Mouse (Mus musculus) spleen, adult 2 months (tissue): ENCODE data around the gene Npas3. TPM values are rescaled to one million over a fixed set of nuclear protein-coding genes. Genes with fewer than 3 reads are reported as not detected.
"Not testable (repeated sequence)": the region's sequence is repeated elsewhere in the genome, so short reads cannot be mapped to it uniquely, and the experiment has no call there.

Experiments
- DNase-seq, 2 experiments: peaks; one replicate each; pipeline versions ENCODE4 v3.0.0 to v3.0.0-alpha.2; 2012 to 2021; ENCODE audit warnings: low spot score in 2 of 2, low read depth in 1 of 2
- H3K27ac ChIP-seq: fragments of 200-500 bp; 2 replicates; pipeline ENCODE4 v1.5.1; 2012; ENCODE audit warnings: low read length, inconsistent platforms; ENCODE audit not compliant: insufficient read depth
- H3K27me3 ChIP-seq: fragments of 200-500 bp; 2 replicates; pipeline ENCODE4 v1.6.1; 2012; ENCODE audit warnings: mild to moderate bottlenecking, moderate library complexity, low read length, inconsistent platforms; ENCODE audit not compliant: control insufficient read depth, insufficient read depth
- H3K36me3 ChIP-seq: fragments of 200-500 bp; 2 replicates; pipeline ENCODE4 v1.6.1; 2012; ENCODE audit warnings: mild to moderate bottlenecking, low read length, inconsistent platforms; ENCODE audit not compliant: control insufficient read depth, insufficient read depth
- H3K4me1 ChIP-seq: fragments of 200-500 bp; 2 replicates; pipeline ENCODE4 v1.6.1; 2011; ENCODE audit warnings: inconsistent platforms; ENCODE audit not compliant: control insufficient read depth, insufficient read depth, insufficient read length
- H3K4me3 ChIP-seq: fragments of 200-500 bp; 2 replicates; pipeline ENCODE4 v1.5.1; 2011; ENCODE audit warnings: mild to moderate bottlenecking, inconsistent platforms; ENCODE audit not compliant: insufficient read depth, insufficient read length; ENCODE audit errors: extremely low read depth
- CTCF ChIP-seq: fragments of 200-500 bp; IDR thresholded peaks from 2 replicates; pipeline ENCODE4 v1.5.1; 2011; ENCODE audit warnings: mild to moderate bottlenecking, inconsistent platforms; ENCODE audit not compliant: insufficient read depth, insufficient read length, insufficient replicate concordance; ENCODE audit errors: extremely low read depth
- POLR2A ChIP-seq: fragments of 200-500 bp; IDR thresholded peaks from 2 replicates; pipeline ENCODE4 v1.6.1; 2011; ENCODE audit warnings: low read depth, low read length, inconsistent platforms
- WGBS: fragments of 180-500 bp; shearing (Covaris S2); methylation state at CpG from one replicate; pipeline ENCODE4 v1.1.7; 2018; 5-methylcytosine and 5-hydroxymethylcytosine counted together
- polyA plus RNA-seq: library from polyadenylated mRNA; depleted of rRNA; stranded (reverse); fragments of >200 nt; gene quantifications from 2 replicates; pipeline ENCODE4 v1.2.3, GENCODE M21; 2012

Npas3 gene
- polyA plus RNA-seq, 1 experiment = 0.26 TPM

DNA sequence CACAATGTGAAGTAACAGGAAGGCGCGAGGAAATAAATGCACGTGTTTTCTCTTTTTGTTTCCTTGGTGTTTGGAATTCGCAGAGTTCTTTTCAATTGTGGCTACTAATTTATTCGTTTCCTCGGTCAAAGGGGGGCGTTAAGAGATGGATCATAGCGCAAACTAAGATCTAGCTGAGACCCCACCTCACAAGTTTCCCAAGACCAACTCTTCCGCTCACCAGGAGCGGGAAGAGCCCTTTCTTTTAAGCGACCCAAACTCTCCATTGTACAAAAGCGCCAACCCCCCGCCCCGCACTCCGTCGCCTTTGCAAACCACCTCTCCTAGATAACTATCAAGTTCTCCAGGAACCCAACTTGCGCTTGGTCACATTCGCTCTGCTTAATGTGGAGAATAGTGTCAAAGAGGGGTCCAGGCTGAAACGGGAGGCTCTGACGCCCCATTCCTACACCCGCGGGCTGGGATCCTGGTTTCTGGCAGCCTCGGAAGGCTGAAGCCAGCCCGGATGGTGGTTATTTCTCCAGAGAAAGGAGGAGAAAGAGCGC is 914 bp upstream of the Npas3 start:
- no peak for TF ChIP-seq POLR2A
- no peak for TF ChIP-seq CTCF
- H3K27me3 ChIP-seq = peaks cover 18% of the 10 kb centered on the region
- H3K27ac ChIP-seq = no peak overlapping the region
- H3K36me3 ChIP-seq = no peaks in the 10 kb centered on the region
- no peak overlapping the region for H3K4me3 ChIP-seq
- 6% methylated on average over 25 of the region's 25 CpGs for whole genome bisulfite sequencing
- DNase-seq = no peak
- H3K4me1 ChIP-seq = no peaks in the 10 kb centered on the region

DNA sequence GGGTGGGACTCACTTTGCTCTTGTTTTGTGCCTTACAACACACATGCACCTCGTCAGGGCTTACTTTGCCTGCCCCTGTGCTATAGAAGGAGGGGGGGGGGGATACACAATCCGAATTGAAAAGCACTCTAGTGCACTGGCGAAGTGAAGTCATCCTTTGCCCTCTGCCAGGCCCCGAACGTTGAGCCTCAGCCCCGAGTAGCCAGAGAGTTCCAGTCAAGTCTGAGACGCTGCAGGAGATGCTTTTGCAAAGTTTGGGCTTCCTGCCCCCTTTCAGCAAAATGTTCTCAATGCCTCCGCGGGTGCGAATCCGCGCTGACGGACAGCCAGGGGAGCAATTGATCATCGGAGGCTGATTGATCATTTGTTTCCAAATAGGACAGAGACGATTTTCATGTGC is 319 bp downstream of the Npas3 start:
- no peak for DNase-seq
- Histone ChIP-seq H3K4me3 (no peak overlapping the region), H3K4me1 (no peaks in the 10 kb centered on the region), H3K36me3 (no peaks in the 10 kb centered on the region), H3K27me3 (peaks cover 26% of the 10 kb centered on the region), H3K27ac (no peak overlapping the region)
- 4% methylated on average over 15 of the region's 15 CpGs for WGBS
- TF ChIP-seq CTCF (no peak), POLR2A (no peak)

DNA sequence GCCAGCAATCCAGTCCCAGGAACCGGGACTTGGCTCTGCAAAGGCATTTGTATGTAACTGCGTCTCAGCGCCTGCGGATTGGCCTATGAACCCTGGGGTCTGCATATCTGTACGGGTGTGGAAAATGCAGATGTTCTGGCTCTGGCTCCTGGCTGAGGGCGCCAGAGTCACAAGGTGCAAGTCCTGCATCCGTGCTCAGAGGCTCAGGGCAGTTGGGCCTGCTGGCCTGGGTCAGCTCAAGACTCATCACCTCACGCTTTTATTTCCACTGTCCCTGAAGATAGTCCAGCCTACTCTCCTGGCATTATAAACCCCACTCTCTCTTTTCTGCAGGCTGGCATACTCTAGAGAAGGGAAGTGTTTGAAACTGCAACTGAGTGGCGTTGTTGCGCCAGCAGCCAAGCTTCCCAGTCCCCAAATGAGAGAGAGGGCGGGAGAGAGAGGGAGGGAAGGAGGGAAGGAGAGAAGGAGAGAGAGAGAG is 3.3 kb downstream of the Npas3 start:
- Histone ChIP-seq H3K36me3 (no peaks in the 10 kb centered on the region), H3K4me1 (no peaks in the 10 kb centered on the region), H3K4me3 (no peak overlapping the region), H3K27me3 (peaks cover 25% of the 10 kb centered on the region), H3K27ac (no peak overlapping the region)
- DNase-seq = no peak
- WGBS = 5% methylated on average over 10 of the region's 11 CpGs
- TF ChIP-seq POLR2A (no peak), CTCF (no peak)

GRCm38 (mm10) chr12:53252213-53252571 is 3.7 kb downstream of the Npas3 start:
- Histone ChIP-seq H3K4me3 (no peak overlapping the region), H3K4me1 (no peaks in the 10 kb centered on the region), H3K27me3 (peaks cover 24% of the 10 kb centered on the region), H3K36me3 (no peaks in the 10 kb centered on the region), H3K27ac (no peak overlapping the region)
- WGBS = 1% methylated on average over 21 of the region's 23 CpGs
- TF ChIP-seq POLR2A (no peak), CTCF (no peak)
- DNase-seq = no peak

- Histone ChIP-seq H3K4me1 (no peaks in the 10 kb centered on the region), H3K27me3 (peaks cover 21% of the 10 kb centered on the region), H3K4me3 (peak overlapping the region; percentile 27)
Measured at GRCm38 (mm10) chr12:53252572-53253422, 4.3 kb downstream of the Npas3 start.

DNA sequence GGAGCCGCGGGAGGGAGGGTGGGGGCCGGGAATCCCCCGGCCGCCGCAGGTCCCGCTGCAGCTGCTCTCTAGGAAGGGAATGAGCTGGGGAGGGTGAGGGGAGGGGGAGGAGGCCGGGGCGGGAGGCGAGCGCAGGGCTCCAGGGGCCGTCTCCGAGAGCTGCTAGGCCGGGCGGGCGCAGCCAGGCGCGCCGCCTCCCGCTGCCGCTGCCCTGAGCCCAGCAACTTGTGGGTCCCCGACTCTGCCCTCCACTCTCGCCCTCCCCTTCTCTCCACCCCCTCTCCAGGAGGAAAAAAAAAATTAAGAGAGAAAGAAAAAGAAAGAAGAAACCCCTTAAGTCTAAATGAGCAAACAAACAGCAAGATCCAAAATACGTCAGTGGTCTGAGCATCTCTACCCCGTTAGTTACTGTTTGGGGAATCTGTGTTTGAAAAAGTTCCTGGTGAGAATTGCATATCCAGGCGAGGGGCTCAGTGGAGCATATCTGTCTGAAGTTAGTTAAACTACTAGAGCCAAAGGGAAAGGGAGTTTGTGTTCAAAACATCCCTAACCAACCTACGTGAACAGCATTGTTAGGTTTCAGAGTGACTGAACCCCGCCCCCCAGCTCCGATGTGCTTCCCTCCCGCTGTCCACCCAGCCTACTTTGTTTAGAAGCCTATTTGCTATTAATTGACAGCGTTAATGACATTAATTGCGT is 5.1 kb downstream of the Npas3 start:
- no peak for DNase-seq
- no peaks in the 10 kb centered on the region for H3K4me1 ChIP-seq
- H3K4me3 ChIP-seq = no peak overlapping the region; the same call in 1 of the 2 replicates
- 3% methylated on average over 29 of the region's 32 CpGs for WGBS
- H3K27ac ChIP-seq = no peak overlapping the region
- H3K27me3 ChIP-seq = peaks cover 14% of the 10 kb centered on the region
- H3K36me3 ChIP-seq = no peaks in the 10 kb centered on the region
- no peak for TF ChIP-seq CTCF

More at GRCm38 (mm10) chr12:53252572-53253422, 4.3 kb downstream of the Npas3 start:
- no peak overlapping the region for H3K27ac ChIP-seq
- no peak for DNase-seq
- H3K36me3 ChIP-seq = no peaks in the 10 kb centered on the region
- 1% methylated on average over 103 of the region's 115 CpGs for WGBS
- TF ChIP-seq POLR2A (no peak), CTCF (no peak)

DNA sequence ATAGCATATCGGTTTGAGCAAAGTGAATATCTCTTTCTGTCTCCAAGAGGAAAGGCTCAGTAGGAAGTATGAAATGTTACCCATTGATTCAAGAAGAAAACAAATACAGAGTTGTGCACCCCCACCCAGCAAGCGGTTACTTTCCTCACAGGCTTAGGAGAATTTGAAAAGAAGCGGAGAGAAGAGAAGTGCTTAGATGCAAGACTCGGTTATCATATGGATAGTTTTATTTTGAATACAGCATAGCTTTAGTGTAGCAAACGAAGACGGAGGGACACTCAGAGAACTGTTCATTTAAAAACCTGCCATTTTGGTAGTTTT is 5.6 kb downstream of the Npas3 start:
- no peak overlapping the region; the same call in 1 of the 2 replicates for H3K4me3 ChIP-seq
- no peak for TF ChIP-seq CTCF
- TF ChIP-seq POLR2A = no peak
- H3K4me1 ChIP-seq = no peaks in the 10 kb centered on the region
- H3K36me3 ChIP-seq = no peaks in the 10 kb centered on the region
- no peak overlapping the region for H3K27ac ChIP-seq
- peaks cover 14% of the 10 kb centered on the region for H3K27me3 ChIP-seq
- 23% methylated on average over 6 of the region's 6 CpGs for WGBS
- DNase-seq = no peak

DNA sequence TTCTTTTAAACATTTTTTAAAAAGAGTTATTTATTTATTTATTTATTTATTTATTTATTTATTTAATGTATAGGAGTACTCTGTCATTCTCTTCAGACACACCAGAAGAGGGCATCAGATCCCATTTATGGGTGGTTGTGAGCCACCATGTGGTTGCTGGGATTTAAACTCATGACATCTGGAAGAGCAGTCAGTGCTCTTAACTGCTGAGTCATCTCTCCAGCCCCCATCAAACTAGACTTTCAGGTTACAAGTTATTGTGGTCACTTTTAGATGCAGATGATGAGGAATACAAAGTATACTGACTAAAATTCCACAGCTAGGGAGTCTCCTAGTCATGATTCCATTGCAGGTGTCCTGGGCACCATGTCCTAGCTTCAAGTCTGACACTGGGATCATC is 26.0 kb downstream of the Npas3 start:
- H3K4me1 ChIP-seq, DNase-seq, H3K27me3 ChIP-seq, H3K27ac ChIP-seq, H3K4me3 ChIP-seq, H3K36me3 ChIP-seq: not testable (repeated sequence)
